Mouse (Mus musculus) olfactory bulb, adult 2 months (tissue): ENCODE results near the gene Jade3. TPM values are rescaled to one million over a fixed set of nuclear protein-coding genes. Genes with fewer than 3 reads are reported as not detected.
"Not testable (repeated sequence)": the region's sequence is repeated elsewhere in the genome, so short reads cannot be mapped to it uniquely, and the experiment has no call there.

ENCODE experiments used
- H3K27ac ChIP-seq: fragments of 200-500 bp; 2 replicates; pipeline ENCODE4 v1.5.1; 2012; ENCODE audit warnings: low read depth, low read length; ENCODE audit not compliant: insufficient read depth
- H3K4me1 ChIP-seq: fragments of 200-500 bp; 2 replicates; pipeline ENCODE4 v1.6.1; 2012; ENCODE audit warnings: low read length; ENCODE audit not compliant: control insufficient read depth, insufficient read depth
- H3K4me3 ChIP-seq: fragments of 200-500 bp; 2 replicates; pipeline ENCODE4 v1.5.1; 2012; ENCODE audit warnings: mild to moderate bottlenecking, low read depth, low read length, moderate library complexity; ENCODE audit not compliant: insufficient read depth
- CTCF ChIP-seq: fragments of 200-500 bp; IDR thresholded peaks from 2 replicates; pipeline ENCODE4 v1.5.1; 2012; ENCODE audit warnings: low read depth, mild to moderate bottlenecking, low read length, moderate library complexity; ENCODE audit not compliant: insufficient read depth
- POLR2A ChIP-seq: fragments of 200-500 bp; IDR thresholded peaks from 2 replicates; pipeline ENCODE4 v1.6.1; 2012; ENCODE audit warnings: mild to moderate bottlenecking, low read depth, low read length, moderate library complexity; ENCODE audit not compliant: insufficient read depth
- WGBS: fragments of 180-500 bp; shearing (Covaris S2); methylation state at CpG from one replicate; pipeline ENCODE4 v1.1.7; 2018; 5-methylcytosine and 5-hydroxymethylcytosine counted together
- polyA plus RNA-seq: library from polyadenylated mRNA; stranded (reverse); fragments of >200 nt; gene quantifications from 2 replicates; pipeline ENCODE4 v1.2.4, GENCODE M21; 2012; ENCODE audit warnings: low replicate concordance; ENCODE audit not compliant: missing spikeins, insufficient read depth, insufficient read length

Jade3 gene
- polyA plus RNA-seq: not detected in 2 replicates

DNA sequence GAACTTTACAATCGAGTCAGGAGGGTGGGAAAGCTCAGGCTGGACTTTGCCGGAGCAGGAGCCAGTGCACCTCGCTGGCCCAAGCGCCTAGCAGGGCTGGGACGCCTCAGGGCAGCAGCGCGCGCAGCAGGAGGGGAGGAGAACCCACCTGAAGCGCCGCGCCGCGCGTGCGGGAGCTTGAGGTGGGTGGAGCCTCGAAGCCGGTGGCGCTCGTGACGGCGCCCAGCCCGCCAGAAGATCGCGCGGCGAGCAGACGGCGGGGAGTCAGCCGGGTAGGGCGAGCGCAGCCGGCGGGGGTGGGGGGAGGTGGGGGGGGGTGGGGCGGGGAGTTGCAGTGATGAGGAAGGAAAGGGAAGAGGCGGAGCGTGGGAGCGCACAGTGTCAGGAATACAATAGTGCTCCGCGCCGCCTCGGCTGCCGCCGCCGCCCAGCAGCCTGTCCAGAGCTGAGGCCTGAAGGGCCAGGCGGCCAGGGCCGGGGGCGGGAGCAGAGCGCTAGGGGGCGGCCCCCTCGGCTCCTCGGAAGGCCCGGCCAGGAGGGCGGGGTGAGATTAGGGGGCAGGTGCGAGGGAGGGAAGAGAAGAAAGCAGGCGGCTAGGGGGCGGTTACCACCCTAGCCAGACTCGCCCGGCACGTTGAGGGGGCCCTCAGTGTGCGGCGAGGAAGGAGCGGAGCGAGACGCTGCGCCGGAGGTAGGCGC is at the start of gene Jade3:
Gene Jade3, plus strand, starts transcription at position 549 of the 699 bp plus-strand sequence.
- 15% methylated on average over 55 of the region's 67 CpGs for WGBS
- peak within 1 kb of the TSS; percentile 92 for H3K4me3 ChIP-seq
- H3K27ac ChIP-seq: peak within 1 kb of the TSS; percentile 80
- H3K4me1 ChIP-seq: no peaks in the 10 kb centered on the region
- TF ChIP-seq POLR2A: no peak
- no peak for TF ChIP-seq CTCF

DNA sequence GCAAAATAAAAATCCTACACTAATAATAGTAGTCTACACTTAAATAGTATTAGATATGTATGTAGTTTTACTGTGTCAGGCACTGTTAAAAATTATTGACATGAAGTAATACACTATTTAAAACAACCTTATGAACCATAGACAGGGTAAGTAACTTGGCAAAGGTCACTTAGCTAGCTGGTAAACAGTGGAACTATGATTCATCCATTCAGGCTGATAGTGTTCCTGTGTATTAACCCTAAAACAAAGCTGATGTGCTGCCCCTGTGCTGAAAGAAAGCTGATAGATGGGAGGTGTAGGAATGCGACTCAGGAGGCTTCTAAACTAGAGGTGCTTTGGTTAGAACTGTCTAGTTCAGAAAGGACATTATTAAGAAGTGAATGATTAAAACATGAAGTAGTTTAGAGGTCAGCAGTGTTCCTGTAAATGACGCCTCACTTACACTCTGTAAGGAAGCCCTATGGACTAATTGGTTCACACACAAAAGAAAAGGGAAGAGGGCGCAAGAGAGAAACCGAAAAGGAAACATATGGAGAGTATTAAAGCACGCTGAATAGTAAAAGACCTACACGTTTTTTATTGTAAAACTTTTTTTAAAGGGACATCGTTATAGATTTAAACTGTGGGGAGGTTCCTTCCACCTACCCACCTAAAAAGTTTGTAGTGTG is 46.0 kb upstream of the Jade3 start:
- no peak overlapping the region for H3K27ac ChIP-seq
- WGBS: 55% methylated on average over 7 of the region's 7 CpGs
- H3K4me1 ChIP-seq: no peaks in the 10 kb centered on the region
- H3K4me3 ChIP-seq: no peak overlapping the region
- no peak for TF ChIP-seq POLR2A
- no peak for TF ChIP-seq CTCF

DNA sequence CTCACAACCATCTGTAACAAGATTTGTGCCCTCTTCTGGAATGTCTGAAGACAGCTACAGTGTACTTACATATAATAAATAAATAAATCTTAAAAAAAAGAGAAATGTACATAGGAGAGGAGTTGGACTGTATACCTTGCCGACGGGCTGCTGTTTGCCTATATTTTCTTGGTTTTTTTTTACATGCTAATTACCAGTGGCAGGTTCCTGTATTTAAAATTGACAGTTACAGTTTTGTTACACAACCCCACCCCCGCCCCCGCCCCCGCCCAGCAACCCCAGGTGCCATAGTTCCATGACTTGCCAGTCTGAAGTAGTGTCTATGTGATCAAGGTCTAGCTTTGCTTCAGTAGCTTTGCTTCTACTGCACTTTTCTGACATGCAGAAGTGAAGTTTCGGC is 43.2 kb upstream of the Jade3 start:
- Histone ChIP-seq H3K27ac (no peak overlapping the region), H3K4me3 (no peak overlapping the region), H3K4me1 (no peaks in the 10 kb centered on the region)
- no peak for TF ChIP-seq POLR2A
- TF ChIP-seq CTCF: no peak
- 90% methylated on average over 6 of the region's 6 CpGs for WGBS

DNA sequence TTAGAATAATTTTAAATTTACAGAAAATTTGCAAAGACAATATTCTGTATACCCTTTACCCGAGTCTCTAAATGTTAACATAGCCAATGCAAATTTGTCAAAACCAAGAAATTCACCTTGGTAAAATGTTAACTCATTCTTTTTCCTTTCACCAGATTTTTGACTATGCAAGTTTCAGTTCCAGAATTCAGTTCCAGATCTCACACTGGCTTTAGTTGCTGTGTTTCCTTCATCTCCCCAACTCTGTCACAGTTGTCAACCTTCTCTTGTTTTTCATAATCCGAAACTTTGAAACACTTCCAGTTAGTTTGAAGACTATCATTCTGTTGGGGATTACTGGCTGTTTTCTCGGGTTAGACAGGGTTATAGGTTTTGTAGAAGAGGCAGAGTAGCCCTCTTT is 38.5 kb upstream of the Jade3 start:
- WGBS: 69% methylated on average over 3 of the region's 3 CpGs
- no peak for TF ChIP-seq POLR2A
- TF ChIP-seq CTCF: no peak
- H3K4me3 ChIP-seq: no peak overlapping the region
- no peaks in the 10 kb centered on the region for H3K4me1 ChIP-seq
- H3K27ac ChIP-seq: no peak overlapping the region

DNA sequence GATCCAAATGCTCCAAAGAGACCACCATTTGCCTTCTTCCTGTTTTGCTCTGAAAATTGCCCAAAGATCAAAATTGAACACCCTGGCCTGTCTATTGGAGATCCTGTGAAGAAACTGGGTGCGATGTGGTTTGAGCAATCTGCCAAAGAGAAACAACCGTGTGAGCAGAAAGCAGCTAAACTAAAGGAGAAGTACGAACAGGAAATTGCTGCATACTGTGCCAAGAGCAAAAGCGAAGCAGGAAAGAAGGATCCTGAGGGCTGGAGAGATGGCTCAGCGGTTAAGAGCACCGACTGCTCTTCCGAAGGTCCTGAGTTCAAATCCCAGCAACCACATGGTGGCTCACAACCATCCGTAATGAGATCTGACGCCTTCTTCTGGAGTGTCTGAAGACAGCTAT is 33.5 kb upstream of the Jade3 start:
- H3K4me3 ChIP-seq, H3K4me1 ChIP-seq, H3K27ac ChIP-seq: not testable (repeated sequence)
- WGBS: 92% methylated on average over 9 of the region's 9 CpGs

DNA sequence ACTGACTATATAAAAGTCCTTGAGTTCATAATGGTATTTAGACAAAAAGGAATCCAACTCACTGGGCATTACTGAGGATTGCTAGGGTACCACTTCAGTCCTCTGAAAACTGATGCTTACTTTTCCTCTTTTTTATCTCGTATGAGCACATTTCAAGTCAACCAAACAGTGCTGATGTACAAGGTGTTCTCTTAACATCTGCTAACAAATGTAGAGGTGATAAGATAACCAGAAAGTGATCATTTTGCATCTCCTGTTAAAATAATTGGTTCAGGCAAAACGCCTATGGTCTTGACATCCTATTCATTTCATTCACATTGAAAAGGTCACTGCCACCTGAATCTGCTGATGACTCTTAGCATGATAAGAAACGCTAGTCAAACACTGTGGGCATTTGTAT is 32.5 kb upstream of the Jade3 start:
- Histone ChIP-seq H3K4me1 (no peaks in the 10 kb centered on the region), H3K4me3 (no peak overlapping the region), H3K27ac (no peak overlapping the region)
- no peak for TF ChIP-seq CTCF
- no peak for TF ChIP-seq POLR2A
- WGBS: 75% methylated on average over 3 of the region's 3 CpGs

DNA sequence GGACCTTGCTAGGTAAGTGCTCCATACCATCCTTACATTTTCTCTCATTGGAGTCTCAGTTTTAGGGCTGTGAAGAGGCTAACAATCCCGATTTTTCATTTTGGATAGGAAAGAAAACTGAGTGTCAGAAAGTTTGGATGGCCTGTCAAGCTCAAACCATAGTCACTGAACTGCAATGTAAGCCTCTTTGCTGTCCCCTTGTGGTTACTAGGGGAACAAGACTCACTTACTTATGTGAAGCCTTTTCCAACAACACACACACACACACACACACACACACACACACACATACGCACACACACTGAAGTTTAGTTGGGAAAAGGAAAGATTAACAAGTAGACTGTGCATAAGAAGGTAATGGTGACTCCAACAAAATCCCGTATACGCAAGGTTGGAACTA is 21.4 kb upstream of the Jade3 start:
- no peak overlapping the region for H3K27ac ChIP-seq
- no peak overlapping the region for H3K4me3 ChIP-seq
- TF ChIP-seq POLR2A (no peak), CTCF (no peak)
- H3K4me1 ChIP-seq: no peaks in the 10 kb centered on the region
- 83% methylated on average over 4 of the region's 4 CpGs for WGBS

DNA sequence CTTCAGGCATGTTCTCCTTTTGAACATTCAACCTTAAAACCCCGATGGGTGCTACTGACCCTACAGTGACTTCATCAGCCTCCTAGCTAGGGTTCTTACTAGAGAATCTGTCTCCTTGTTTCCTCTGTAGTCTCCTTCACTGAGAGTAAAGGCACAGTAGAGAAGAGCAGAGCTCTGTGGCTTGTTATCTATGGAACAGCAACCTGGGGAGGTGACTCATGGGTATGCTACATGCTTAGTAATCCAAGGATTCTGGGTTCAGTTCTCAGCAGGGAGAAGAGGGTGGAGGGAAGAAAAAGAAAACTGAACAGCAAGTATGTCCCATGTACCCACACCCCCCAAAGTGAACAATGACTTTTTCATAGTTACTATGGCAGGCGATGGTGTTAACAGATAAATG is 18.6 kb upstream of the Jade3 start:
- TF ChIP-seq POLR2A (no peak), CTCF (no peak)
- Histone ChIP-seq H3K4me1 (no peaks in the 10 kb centered on the region), H3K27ac (no peak overlapping the region), H3K4me3 (no peak overlapping the region)
- WGBS: 99% methylated on average over 2 of the region's 2 CpGs

DNA sequence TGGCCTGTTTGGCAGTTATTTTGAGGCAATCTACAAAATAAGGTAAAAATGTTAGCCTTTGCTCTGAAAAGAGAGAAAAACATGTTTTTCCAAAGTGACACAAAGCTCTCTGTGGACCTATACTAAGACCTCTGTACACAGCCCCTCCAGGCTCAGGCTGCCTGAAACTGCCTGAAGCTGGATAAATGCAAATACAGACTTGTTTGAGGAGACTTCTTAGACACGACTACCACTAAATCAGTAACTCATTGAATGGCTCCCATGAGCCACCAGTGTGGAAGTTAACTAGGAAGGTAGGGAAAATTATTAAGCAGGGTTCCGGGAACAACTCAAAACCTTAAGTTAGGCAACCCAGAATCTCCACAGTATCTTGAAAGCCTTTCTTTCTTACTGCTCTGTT is 17.8 kb upstream of the Jade3 start:
- H3K4me3 ChIP-seq: no peak overlapping the region
- TF ChIP-seq POLR2A: no peak
- no peaks in the 10 kb centered on the region for H3K4me1 ChIP-seq
- 61% methylated on average over 2 of the region's 2 CpGs for WGBS
- H3K27ac ChIP-seq: no peak overlapping the region

DNA sequence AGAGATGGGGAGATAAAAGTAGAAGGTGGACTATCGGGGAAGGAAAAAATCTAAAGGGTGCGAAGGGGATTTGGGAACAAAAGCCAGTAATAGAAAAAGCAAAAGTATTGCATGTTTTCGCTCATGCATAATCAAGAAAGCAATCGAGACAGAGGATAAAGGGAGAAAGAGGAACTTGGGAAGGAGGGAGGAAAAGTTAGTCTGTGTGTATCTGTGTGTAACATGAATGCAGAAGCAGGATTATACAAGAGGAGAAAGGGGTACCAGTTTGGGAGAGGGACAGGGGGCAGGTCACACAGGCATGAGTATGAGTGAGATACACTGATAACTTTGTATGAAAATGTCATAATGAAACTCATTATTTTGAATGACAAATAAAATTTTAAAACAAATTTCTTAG is 14.1 kb upstream of the Jade3 start:
- WGBS: 82% methylated on average over 4 of the region's 4 CpGs
- TF ChIP-seq POLR2A (no peak), CTCF (no peak)
- no peak overlapping the region for H3K27ac ChIP-seq
- peaks cover 7% of the 10 kb centered on the region for H3K4me1 ChIP-seq
- no peak overlapping the region for H3K4me3 ChIP-seq
